Mouse (Mus musculus): Measurements from ENCODE around the gene Usp2. TPM values are rescaled to one million over a fixed set of nuclear protein-coding genes. Genes with fewer than 3 reads are reported as not detected.

Gene Usp2
- total and polyA plus RNA-seq, 3 experiments, result 3.6 to 13.9 TPM; not detected in 1

GRCm38 (mm10) chr9:44095781-44096180, 29.0 kb downstream of the Usp2 start:
- Histone ChIP-seq H3K36me3 (ENCODE audit: control insufficient read depth in 1 of 2, insufficient read depth in 2 of 2, low read length in 2 of 2) (peaks cover 0 to 10% of the 10 kb centered on the region in 2 experiments; a peak in 2 of 4 replicates), H3K79me2 (ENCODE audit: control insufficient read depth, insufficient read depth, low read length, poor library complexity) (no peaks in the 10 kb centered on the region), H3K9ac (ENCODE audit: control insufficient read depth, low read depth, low read length, poor library complexity, severe bottlenecking) (no peak overlapping the region), H3K4me1 (ENCODE audit: control insufficient read depth in 1 of 2, insufficient read depth in 2 of 2, low read length in 2 of 2) (peaks cover 3 to 10% of the 10 kb centered on the region in 2 experiments), H3K9me3 (replicated peaks; ENCODE audit: insufficient read depth, low read length) (no peaks in the 10 kb centered on the region), H3K27me3 (ENCODE audit: control insufficient read depth in 1 of 2, insufficient read depth in 2 of 2, low read length in 2 of 2) (no peaks in the 10 kb centered on the region), H3K4me3 (ENCODE audit: control insufficient read depth in 1 of 2, insufficient read depth in 1 of 2, low read depth in 2 of 2, low read length in 2 of 2) (no peak overlapping the region), H3K27ac (ENCODE audit: control insufficient read depth, low read depth, low read length) (no peak overlapping the region)
- TF ChIP-seq MAX (IDR thresholded peaks at IDR 0.05; ENCODE audit: low read length) (no peak), GABPA (IDR thresholded peaks at IDR 0.05; ENCODE audit: low read depth, low read length) (no peak), SMC3 (IDR thresholded peaks at IDR 0.05; ENCODE audit: low read depth, low read length) (no peak), ZMIZ1 (IDR thresholded peaks at IDR 0.05; ENCODE audit: low read depth, low read length) (no peak), NRF1 (IDR thresholded peaks at IDR 0.05; ENCODE audit: insufficient read depth, low read depth, low read length, poor library complexity, severe bottlenecking) (no peak), EP300 (IDR thresholded peaks at IDR 0.05; ENCODE audit: low read depth in 1 of 2, low read length in 2 of 2) (no peak), UBTF (IDR thresholded peaks at IDR 0.05; ENCODE audit: borderline replicate concordance, insufficient read depth, low read depth, low read length) (no peak), ETS1 (IDR thresholded peaks at IDR 0.05; ENCODE audit: low read depth, low read length) (no peak), GATA1 (IDR thresholded peaks at IDR 0.05; ENCODE audit: low read depth, low read length) (no peak), SIN3A (IDR thresholded peaks at IDR 0.05; ENCODE audit: low read length) (no peak), E2F4 (IDR thresholded peaks at IDR 0.05; ENCODE audit: borderline replicate concordance, low read depth, low read length) (no peak), NELFE (IDR thresholded peaks at IDR 0.05; ENCODE audit: low read depth, low read length) (no peak), TCF12 (IDR thresholded peaks at IDR 0.05; ENCODE audit: low read depth, low read length) (no peak), ZC3H11A (IDR thresholded peaks at IDR 0.05; ENCODE audit: low read depth, low read length) (no peak), POLR2A (IDR thresholded peaks at IDR 0.05; ENCODE audit: control insufficient read depth in 1 of 2, insufficient read depth in 1 of 2, low read depth in 1 of 2, low read length in 2 of 2, poor library complexity in 1 of 2) (no peak)
- DNase-seq (ENCODE audit: low read depth, low spot score), result no peak

GRCm38 (mm10) chr9:44096536-44096935, 29.7 kb downstream of the Usp2 start:
- Histone ChIP-seq H3K4me3 (ENCODE audit: control insufficient read depth in 1 of 2, insufficient read depth in 1 of 2, low read depth in 2 of 2, low read length in 2 of 2) (no peak overlapping the region), H3K9ac (ENCODE audit: control insufficient read depth, low read depth, low read length, poor library complexity, severe bottlenecking) (no peak overlapping the region), H3K79me2 (ENCODE audit: control insufficient read depth, insufficient read depth, low read length, poor library complexity) (no peaks in the 10 kb centered on the region), H3K4me1 (ENCODE audit: control insufficient read depth in 1 of 2, insufficient read depth in 2 of 2, low read length in 2 of 2) (peaks cover 3 to 10% of the 10 kb centered on the region in 2 experiments), H3K36me3 (ENCODE audit: control insufficient read depth in 1 of 2, insufficient read depth in 2 of 2, low read length in 2 of 2) (peaks cover 0 to 10% of the 10 kb centered on the region in 2 experiments; a peak in 2 of 4 replicates), H3K27ac (ENCODE audit: control insufficient read depth, low read depth, low read length) (no peak overlapping the region), H3K9me3 (replicated peaks; ENCODE audit: insufficient read depth, low read length) (no peaks in the 10 kb centered on the region), H3K27me3 (ENCODE audit: control insufficient read depth in 1 of 2, insufficient read depth in 2 of 2, low read length in 2 of 2) (no peaks in the 10 kb centered on the region)
- no peak for DNase-seq (ENCODE audit: low read depth, low spot score)
- TF ChIP-seq EP300 (IDR thresholded peaks at IDR 0.05; ENCODE audit: low read depth in 1 of 2, low read length in 2 of 2) (no peak), SMC3 (IDR thresholded peaks at IDR 0.05; ENCODE audit: low read depth, low read length) (no peak), MAFK (IDR thresholded peaks at IDR 0.05; ENCODE audit: borderline replicate concordance, low read depth, low read length) (no peak), ZMIZ1 (IDR thresholded peaks at IDR 0.05; ENCODE audit: low read depth, low read length) (no peak), NRF1 (IDR thresholded peaks at IDR 0.05; ENCODE audit: insufficient read depth, low read depth, low read length, poor library complexity, severe bottlenecking) (no peak), MYC (IDR thresholded peaks at IDR 0.05; ENCODE audit: low read depth, low read length) (no peak), TCF12 (IDR thresholded peaks at IDR 0.05; ENCODE audit: low read depth, low read length) (no peak), CTCF (IDR thresholded peaks at IDR 0.05 in 2 of 3, conservative IDR thresholded peaks at IDR 0.05 in 1 of 3; ENCODE audit: control insufficient read depth in 1 of 3, insufficient read depth in 1 of 3, low read depth in 2 of 3, low read length in 3 of 3, poor library complexity in 1 of 3, severe bottlenecking in 1 of 3) (no peak), TAL1 (IDR thresholded peaks at IDR 0.05; ENCODE audit: low read length) (no peak), MAX (IDR thresholded peaks at IDR 0.05; ENCODE audit: low read length) (no peak), USF2 (IDR thresholded peaks at IDR 0.05; ENCODE audit: borderline replicate concordance in 1 of 2, insufficient read depth in 1 of 2, low read depth in 1 of 2, low read length in 2 of 2) (no peak), RAD21 (IDR thresholded peaks at IDR 0.05; ENCODE audit: low read depth, low read length) (no peak), ZNF384 (IDR thresholded peaks at IDR 0.05; ENCODE audit: low read depth, low read length) (no peak), POLR2A (IDR thresholded peaks at IDR 0.05; ENCODE audit: control insufficient read depth in 1 of 2, insufficient read depth in 1 of 2, low read depth in 1 of 2, low read length in 2 of 2, poor library complexity in 1 of 2) (no peak), JUND (IDR thresholded peaks at IDR 0.05; ENCODE audit: low read depth, low read length) (no peak), UBTF (IDR thresholded peaks at IDR 0.05; ENCODE audit: borderline replicate concordance, insufficient read depth, low read depth, low read length) (no peak), RCOR1 (IDR thresholded peaks at IDR 0.05; ENCODE audit: low read depth, low read length) (no peak)

Measured in MEL (cell line).